Mouse (Mus musculus) hindbrain, embryonic 11.5 days (tissue): Measurements from ENCODE around the gene Cpt1a. TPM values are rescaled to one million over a fixed set of nuclear protein-coding genes. Genes with fewer than 3 reads are reported as not detected.
A peak's percentile ranks its signal among the peaks of the same experiment; 100 is the strongest.

Experiments
- ATAC-seq: fragments of 200-750 bp; cut with Nextera tagmentation; 2 replicates; pipeline ENCODE4 v1.8.0; 2017; ENCODE audit warnings: mild to moderate bottlenecking, moderate TSS enrichment, moderate library complexity; ENCODE audit not compliant: low FRiP score
- DNase-seq: peaks from one replicate; pipeline ENCODE4 v3.0.0-alpha.2; 2015; ENCODE audit warnings: low spot score
- H3K27ac ChIP-seq: fragments of 300-500 bp; sonication (generic); 2 replicates; pipeline ENCODE4 v1.5.1; 2014; ENCODE audit warnings: mild to moderate bottlenecking, low read depth, low read length
- H3K27me3 ChIP-seq: fragments of 300-500 bp; sonication (generic); 2 replicates; pipeline ENCODE4 v1.6.1; 2014; ENCODE audit warnings: mild to moderate bottlenecking, low read length, moderate library complexity, mixed read lengths; ENCODE audit not compliant: control insufficient read depth, insufficient read depth
- H3K36me3 ChIP-seq: fragments of 300-500 bp; sonication (generic); 2 replicates; pipeline ENCODE4 v1.6.1; 2014; ENCODE audit warnings: mild to moderate bottlenecking, low read length, moderate library complexity, mixed read lengths; ENCODE audit not compliant: control insufficient read depth, insufficient read depth
- H3K4me1 ChIP-seq: fragments of 300-500 bp; sonication (generic); replicated peaks from 2 replicates; pipeline ENCODE4 v1.6.1; 2014; ENCODE audit warnings: low read length, mixed read lengths; ENCODE audit not compliant: control insufficient read depth, insufficient read depth
- H3K4me2 ChIP-seq: fragments of 300-500 bp; sonication (generic); replicated peaks from 2 replicates; pipeline ENCODE4 v1.6.1; 2014; ENCODE audit warnings: mild to moderate bottlenecking, low read depth, low read length
- H3K4me3 ChIP-seq: fragments of 300-500 bp; sonication (generic); 2 replicates; pipeline ENCODE4 v1.5.1; 2014; ENCODE audit warnings: low read depth, low read length
- H3K9ac ChIP-seq: fragments of 300-500 bp; sonication (generic); 2 replicates; pipeline ENCODE4 v1.6.1; 2014; ENCODE audit warnings: low read depth, low read length
- H3K9me3 ChIP-seq: fragments of 300-500 bp; sonication (generic); 2 replicates; pipeline ENCODE4 v1.6.1; 2016; ENCODE audit warnings: low read length; ENCODE audit not compliant: control insufficient read depth
- WGBS: fragments of 180-500 bp; shearing (Covaris S2); extraction: QIAGEN DNeasy Blood & Tissue Kit; methylation state at CpG from one replicate; pipeline ENCODE4 v1.1.7; 2014; 5-methylcytosine and 5-hydroxymethylcytosine counted together
- polyA plus RNA-seq: library from polyadenylated mRNA; unstranded; fragments of >200 nt; fragmentation: Nextera tagmentation; extraction: Ambion mirVana; gene quantifications from 2 replicates; pipeline ENCODE4 v1.2.1, GENCODE M21; 2014

Cpt1a gene
- polyA plus RNA-seq, 1 experiment from 2014 or later = 6.6 TPM

- Histone ChIP-seq H3K9ac (no peak overlapping the region), H3K4me2 (no peak overlapping the region), H3K27me3 (peaks cover 1% of the 10 kb centered on the region; the same call in 1 of the 2 replicates), H3K36me3 (no peaks in the 10 kb centered on the region), H3K4me3 (no peak overlapping the region), H3K4me1 (peaks cover 3% of the 10 kb centered on the region; the same call in 1 of the 2 replicates), H3K27ac (peak overlapping the region; percentile 56), H3K9me3 (no peaks in the 10 kb centered on the region)
- ATAC-seq (peak; percentile 75), DNase-seq (peak; percentile 34)
- 54% methylated on average over 17 of the region's 17 CpGs for WGBS
These were observed 11.8 kb downstream of the Cpt1a start for GRCm38 (mm10) chr19:3333694-3334515.

GRCm38 (mm10) chr19:3334550-3334949 lies 12.4 kb downstream of the Cpt1a start:
- Histone ChIP-seq H3K9ac (no peak overlapping the region), H3K4me2 (no peak overlapping the region), H3K36me3 (no peaks in the 10 kb centered on the region), H3K27me3 (no peaks in the 10 kb centered on the region; the same call in 1 of the 2 replicates), H3K27ac (peak overlapping the region; percentile 56), H3K9me3 (no peaks in the 10 kb centered on the region), H3K4me1 (peaks cover 3% of the 10 kb centered on the region; the same call in 1 of the 2 replicates), H3K4me3 (no peak overlapping the region)
- DNase-seq (no peak), ATAC-seq (0 out of 2 replicates have a peak, but pooled peaks have one; percentile 1)
- 83% methylated on average over 4 of the region's 4 CpGs for WGBS

DNA sequence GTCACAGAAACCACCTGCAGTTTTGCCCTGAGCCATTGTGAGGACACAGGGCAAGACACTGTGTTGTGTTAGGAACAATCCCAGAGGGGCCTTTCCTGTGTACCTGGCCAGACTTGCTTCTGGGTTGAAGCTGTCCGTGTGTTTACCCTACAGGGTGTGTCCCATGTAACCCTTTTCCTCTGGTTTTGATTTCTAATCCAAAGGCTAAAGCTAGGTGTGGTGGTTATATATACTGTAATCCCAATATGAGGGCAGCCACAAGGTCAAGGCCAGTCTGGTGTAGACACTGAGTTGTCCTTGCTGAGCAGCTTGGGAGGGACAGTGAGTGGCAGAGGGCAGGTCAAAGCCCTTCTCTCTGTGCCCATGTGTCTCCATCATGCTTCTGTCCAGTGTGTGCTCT lies 13.8 kb downstream of the Cpt1a start:
- WGBS = 69% methylated on average over 1 of the region's 1 CpGs
- Histone ChIP-seq H3K9ac (no peak overlapping the region), H3K27ac (no peak overlapping the region), H3K36me3 (no peaks in the 10 kb centered on the region), H3K27me3 (no peaks in the 10 kb centered on the region; the same call in 1 of the 2 replicates), H3K9me3 (no peaks in the 10 kb centered on the region), H3K4me1 (peaks cover 3% of the 10 kb centered on the region; the same call in 1 of the 2 replicates), H3K4me3 (no peak overlapping the region), H3K4me2 (no peak overlapping the region)
- DNase-seq = no peak
- no peak for ATAC-seq

GRCm38 (mm10) chr19:3336485-3337255 lies 14.5 kb downstream of the Cpt1a start:
- 65% methylated on average over 8 of the region's 8 CpGs for WGBS
- DNase-seq = no peak
- H3K9me3 ChIP-seq = no peaks in the 10 kb centered on the region
- no peaks in the 10 kb centered on the region for H3K36me3 ChIP-seq
- H3K4me1 ChIP-seq = peaks cover 3% of the 10 kb centered on the region; the same call in 1 of the 2 replicates
- H3K4me3 ChIP-seq = no peak overlapping the region
- no peak for ATAC-seq
- no peaks in the 10 kb centered on the region; the same call in 1 of the 2 replicates for H3K27me3 ChIP-seq
- no peak overlapping the region for H3K9ac ChIP-seq
- no peak overlapping the region for H3K4me2 ChIP-seq
- H3K27ac ChIP-seq = no peak overlapping the region

GRCm38 (mm10) chr19:3339187-3339586 lies 17.1 kb downstream of the Cpt1a start:
- no peaks in the 10 kb centered on the region; the same call in 1 of the 2 replicates for H3K4me1 ChIP-seq
- ATAC-seq (no peak), DNase-seq (no peak)
- no peak overlapping the region for H3K9ac ChIP-seq
- no peak overlapping the region for H3K4me2 ChIP-seq
- H3K27ac ChIP-seq = no peak overlapping the region
- no peak overlapping the region for H3K4me3 ChIP-seq
- H3K36me3 ChIP-seq = no peaks in the 10 kb centered on the region
- no peaks in the 10 kb centered on the region for H3K9me3 ChIP-seq
- H3K27me3 ChIP-seq = no peaks in the 10 kb centered on the region
- WGBS = 86% methylated on average over 8 of the region's 8 CpGs

DNA sequence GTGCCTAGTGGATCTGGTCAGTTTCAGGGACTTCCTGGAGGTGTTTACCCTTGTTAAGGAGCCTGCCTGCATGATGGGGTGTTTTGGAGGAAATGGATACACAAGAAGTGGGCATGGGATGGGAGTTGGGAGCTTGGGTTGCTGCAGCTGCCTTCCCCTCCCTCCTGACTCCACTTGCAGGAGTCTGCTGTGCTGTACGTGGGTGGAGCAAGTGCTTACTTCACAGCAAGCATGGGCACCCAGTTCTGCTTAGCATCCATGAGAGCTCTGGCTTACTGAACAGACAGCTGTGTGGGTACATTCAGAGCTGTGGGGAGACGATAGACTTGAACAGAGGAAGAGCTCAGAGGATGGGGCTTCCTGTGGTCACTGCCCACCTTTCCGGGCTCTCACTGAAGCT lies 18.9 kb downstream of the Cpt1a start:
- no peaks in the 10 kb centered on the region for H3K36me3 ChIP-seq
- ATAC-seq = no peak
- no peaks in the 10 kb centered on the region for H3K27me3 ChIP-seq
- H3K27ac ChIP-seq = no peak overlapping the region
- no peaks in the 10 kb centered on the region for H3K4me1 ChIP-seq
- no peak overlapping the region for H3K4me2 ChIP-seq
- H3K4me3 ChIP-seq = no peak overlapping the region
- DNase-seq = no peak
- WGBS = 72% methylated on average over 3 of the region's 3 CpGs
- no peaks in the 10 kb centered on the region for H3K9me3 ChIP-seq
- no peak overlapping the region for H3K9ac ChIP-seq

DNA sequence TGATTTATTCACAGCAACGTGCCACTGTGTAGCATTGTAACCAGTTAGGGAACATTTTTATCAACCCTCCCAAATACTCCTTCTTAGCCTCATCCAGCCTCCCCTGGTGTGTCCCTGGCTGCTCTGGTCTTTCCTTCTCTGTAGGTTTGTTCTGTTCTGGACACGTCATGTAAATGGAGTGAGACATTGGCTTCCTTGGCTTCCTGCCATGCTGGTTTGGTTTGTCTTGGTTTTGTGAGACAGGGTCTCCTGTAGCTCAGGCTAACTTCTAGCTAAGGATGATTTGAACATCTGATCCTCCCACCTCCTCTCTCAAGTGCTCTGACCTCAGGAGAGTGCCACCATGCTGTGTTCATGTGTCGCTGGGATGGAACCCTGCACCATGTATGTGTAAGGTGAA lies 21.8 kb downstream of the Cpt1a start:
- no peaks in the 10 kb centered on the region for H3K4me1 ChIP-seq
- H3K4me3 ChIP-seq = no peak overlapping the region
- no peaks in the 10 kb centered on the region for H3K9me3 ChIP-seq
- no peaks in the 10 kb centered on the region for H3K36me3 ChIP-seq
- H3K27ac ChIP-seq = no peak overlapping the region
- ATAC-seq (no peak), DNase-seq (no peak)
- no peaks in the 10 kb centered on the region for H3K27me3 ChIP-seq
- 81% methylated on average over 3 of the region's 3 CpGs for WGBS
- H3K4me2 ChIP-seq = no peak overlapping the region
- no peak overlapping the region for H3K9ac ChIP-seq

- no peaks in the 10 kb centered on the region for H3K27me3 ChIP-seq
- no peak for ATAC-seq
- H3K4me3 ChIP-seq = no peak overlapping the region
- 83% methylated on average over 8 of the region's 8 CpGs for WGBS
- H3K27ac ChIP-seq = no peak overlapping the region
- DNase-seq = no peak
- H3K4me2 ChIP-seq = no peak overlapping the region
- no peak overlapping the region for H3K9ac ChIP-seq
- no peaks in the 10 kb centered on the region for H3K36me3 ChIP-seq
- no peaks in the 10 kb centered on the region for H3K9me3 ChIP-seq
- H3K4me1 ChIP-seq = no peaks in the 10 kb centered on the region
These were observed 22.8 kb downstream of the Cpt1a start for GRCm38 (mm10) chr19:3344636-3345544.
